Mouse (Mus musculus) megakaryocyte, embryonic 14.5 days (primary cell): ENCODE measurements around the gene Mios.

Experiments
- FLI1 ChIP-seq: IDR thresholded peaks from 2 replicates; pipeline ENCODE4 v1.6.1; 2012; ENCODE audit warnings: low read length, inconsistent platforms, mixed read lengths
- GATA1 ChIP-seq: IDR thresholded peaks from 3 replicates; pipeline ENCODE4 v1.6.1; 2012; ENCODE audit warnings: mixed read lengths, low read length, inconsistent platforms, borderline replicate concordance

DNA sequence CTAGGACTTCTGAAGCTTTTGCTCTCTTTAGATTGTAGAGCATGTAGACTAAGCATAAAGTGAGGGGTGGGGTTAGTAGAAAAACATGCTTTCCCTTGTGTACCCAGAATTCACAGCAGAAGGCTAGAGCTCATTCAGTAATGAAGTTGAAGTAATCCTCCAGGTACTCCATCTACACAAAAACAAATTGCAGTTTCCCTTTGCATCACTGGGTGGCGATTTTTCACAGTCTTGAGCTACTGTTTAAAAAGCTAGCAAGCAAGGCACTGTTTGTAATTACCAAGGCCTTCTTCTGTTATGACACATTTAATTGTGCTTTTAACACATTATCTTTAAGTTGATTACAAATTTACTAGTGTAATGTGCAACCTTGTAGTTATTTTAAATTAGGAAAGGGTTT lies 66.1 kb downstream of the Mios start:
- no peak for TF ChIP-seq GATA1
- no peak for TF ChIP-seq FLI1
